Comparison of ENCODE assay signal across 15 mouse cellular contexts in genomic region chr4:150774289-150774914, GRCm38 (mm10).
DNase-seq lines count a peak whose midpoint lies in the region; ATAC-seq and TF ChIP-seq lines count a peak whose summit lies in the region.
"Had no signal": no experiment of that assay in that cellular context is flagged by ENCODE, and none has a peak within 500 bp of the region (broad histone marks: within the 10 kb centered on the region; RNA-seq: fewer than 3 reads in every experiment).

No protein-coding gene starts in this region.

- H3K4me3 ChIP-seq in heart, embryonic 10.5 days, result no peak overlapping the region
- H3K4me3 ChIP-seq in liver, embryonic 14.5 days (ENCODE audit: insufficient read depth in 1 of 2, low read depth in 2 of 2, low read length in 2 of 2), result no peak overlapping the region
- no peak overlapping the region for H3K4me3 ChIP-seq in liver, embryonic 11.5 days (ENCODE audit: low read depth, low read length)
- no peak overlapping the region for H3K4me3 ChIP-seq in ES-Bruce4 (ENCODE audit: low read depth, low read length)
- H3K4me3 ChIP-seq in embryonic facial prominence, embryonic 10.5 days, result no peak overlapping the region
- H3K4me3 ChIP-seq: limb, embryonic 15.5 days; stomach, embryonic 15.5 days had no signal

- no peak overlapping the region for H3K9ac ChIP-seq in liver, embryonic 14.5 days (replicated peaks)
- H3K9ac ChIP-seq in liver, embryonic 11.5 days (ENCODE audit: low read depth, low read length), result no peak overlapping the region
- no peak overlapping the region for H3K9ac ChIP-seq in ES-Bruce4 (ENCODE audit: low read depth, poor library complexity, severe bottlenecking)
- H3K9ac ChIP-seq: limb, embryonic 15.5 days; stomach, embryonic 15.5 days had no signal

- H3K27me3 ChIP-seq in heart, embryonic 10.5 days (ENCODE audit: insufficient read depth, poor library complexity, severe bottlenecking), result no peaks in the 10 kb centered on the region
- H3K27me3 ChIP-seq in liver, embryonic 14.5 days (ENCODE audit: control insufficient read depth, insufficient read depth, low read length), result no peaks in the 10 kb centered on the region
- H3K27me3 ChIP-seq in liver, embryonic 11.5 days (replicated peaks; ENCODE audit: control insufficient read depth, insufficient read depth, low read length), result no peaks in the 10 kb centered on the region
- H3K27me3 ChIP-seq in ES-Bruce4 (ENCODE audit: control insufficient read depth, insufficient read depth, low read length, poor library complexity, severe bottlenecking), result no peaks in the 10 kb centered on the region
- H3K27me3 ChIP-seq in embryonic facial prominence, embryonic 10.5 days (replicated peaks; ENCODE audit: low read depth, poor library complexity, severe bottlenecking), result no peaks in the 10 kb centered on the region
- H3K27me3 ChIP-seq: limb, embryonic 15.5 days; stomach, embryonic 15.5 days had no signal

- H3K9me3 ChIP-seq in heart, embryonic 10.5 days, result peaks cover 6% of the 10 kb centered on the region
- no peaks in the 10 kb centered on the region for H3K9me3 ChIP-seq in liver, embryonic 14.5 days (ENCODE audit: control insufficient read depth, low read length)
- H3K9me3 ChIP-seq in liver, embryonic 11.5 days (ENCODE audit: control insufficient read depth, low read length), result no peaks in the 10 kb centered on the region
- no peaks in the 10 kb centered on the region for H3K9me3 ChIP-seq in ES-Bruce4 (replicated peaks; ENCODE audit: control insufficient read depth, insufficient read depth, low read length, poor library complexity, severe bottlenecking)
- peaks cover 20% of the 10 kb centered on the region for H3K9me3 ChIP-seq in embryonic facial prominence, embryonic 10.5 days
- H3K9me3 ChIP-seq: stomach, embryonic 15.5 days had no signal

- TF ChIP-seq CTCF in liver, embryonic 14.5 days (IDR thresholded peaks at IDR 0.05; ENCODE audit: low read depth), result peak; percentile 49; the same call in 1 of the 2 replicates
- peak; percentile 58 for TF ChIP-seq CTCF in ES-Bruce4 (IDR thresholded peaks at IDR 0.05; ENCODE audit: low read depth, low read length)

- peaks cover 18% of the 10 kb centered on the region for H3K4me1 ChIP-seq in heart, embryonic 10.5 days
- H3K4me1 ChIP-seq in liver, embryonic 14.5 days (replicated peaks; ENCODE audit: control insufficient read depth in 2 of 2, insufficient read depth in 2 of 2, low read length in 1 of 2), result peaks cover 0 to 2% of the 10 kb centered on the region in 2 experiments; a peak in 1 of 4 replicates
- peaks cover 3% of the 10 kb centered on the region; the same call in 1 of the 2 replicates for H3K4me1 ChIP-seq in liver, embryonic 11.5 days (replicated peaks; ENCODE audit: control insufficient read depth, insufficient read depth, low read length)
- no peaks in the 10 kb centered on the region for H3K4me1 ChIP-seq in ES-Bruce4 (ENCODE audit: control insufficient read depth, insufficient read depth, low read length)
- peaks cover 21% of the 10 kb centered on the region for H3K4me1 ChIP-seq in embryonic facial prominence, embryonic 10.5 days

- H3K27ac ChIP-seq in heart, embryonic 10.5 days, result no peak overlapping the region; the same call in 1 of the 2 replicates
- no peak overlapping the region for H3K27ac ChIP-seq in liver, embryonic 14.5 days
- H3K27ac ChIP-seq in liver, embryonic 11.5 days (ENCODE audit: low read depth, low read length), result no peak overlapping the region
- H3K27ac ChIP-seq in ES-Bruce4 (ENCODE audit: insufficient read depth, low read length), result no peak overlapping the region
- H3K27ac ChIP-seq in embryonic facial prominence, embryonic 10.5 days (replicated peaks), result 0 out of 2 replicates have a peak overlapping the region, but pooled peaks have one; percentile 6
- H3K27ac ChIP-seq: stomach, embryonic 15.5 days had no signal

- H3K36me3 ChIP-seq in heart, embryonic 10.5 days, result 0 out of 2 replicates have a peak, but pooled peaks cover 3% of the 10 kb centered on the region
- no peaks in the 10 kb centered on the region for H3K36me3 ChIP-seq in liver, embryonic 14.5 days (replicated peaks; ENCODE audit: control insufficient read depth, insufficient read depth, low read depth)
- H3K36me3 ChIP-seq in liver, embryonic 11.5 days (ENCODE audit: control insufficient read depth, insufficient read depth, low read length), result no peaks in the 10 kb centered on the region
- H3K36me3 ChIP-seq in ES-Bruce4 (ENCODE audit: control insufficient read depth, insufficient read depth, low read length, poor library complexity, severe bottlenecking), result no peaks in the 10 kb centered on the region
- no peaks in the 10 kb centered on the region for H3K36me3 ChIP-seq in embryonic facial prominence, embryonic 10.5 days (replicated peaks)
- H3K36me3 ChIP-seq: limb, embryonic 15.5 days; stomach, embryonic 15.5 days had no signal

- ATAC-seq in liver, embryonic 14.5 days (ENCODE audit: insufficient read depth), result no peak
- no peak for ATAC-seq in liver, embryonic 11.5 days (replicated peaks; ENCODE audit: low FRiP score)
- ATAC-seq: forebrain, embryonic 14.5 days; inflammation-experienced regulatory T-cells, adult 6 months had no signal

- DNase-seq in heart, adult 11 months, result peak; percentile 95
- no peak for DNase-seq in heart, embryonic 10.5 days (ENCODE audit: low spot score)
- no peak for DNase-seq in liver, embryonic 14.5 days (ENCODE audit: low read depth in 3 of 3, low spot score in 3 of 3)
- no peak for DNase-seq in liver, embryonic 11.5 days (ENCODE audit: low spot score)
- DNase-seq in embryonic facial prominence, embryonic 10.5 days (ENCODE audit: low spot score), result no peak
- DNase-seq in cerebellum, adult 18-20 months, result no peak
- DNase-seq in Muller cell, postnatal 12 days (ENCODE audit: inconsistent ontology term), result no peak
- DNase-seq: cerebellum, adult 9-11 months; gastrocnemius, postnatal 14 days; right cerebral cortex, postnatal 14 days had no signal

- no peak for TF ChIP-seq POLR2A in ES-Bruce4 (IDR thresholded peaks at IDR 0.05; ENCODE audit: insufficient read depth, low read length)

- TF ChIP-seq EP300 in liver, embryonic 14.5 days (IDR thresholded peaks at IDR 0.05; ENCODE audit: low read depth), result no peak
- TF ChIP-seq EP300 in ES-Bruce4 (IDR thresholded peaks at IDR 0.05; ENCODE audit: insufficient read depth, low read depth, low read length), result no peak

- H3K4me2 ChIP-seq in liver, embryonic 14.5 days (ENCODE audit: low read depth), result no peak overlapping the region
- no peak overlapping the region for H3K4me2 ChIP-seq in liver, embryonic 11.5 days
- H3K4me2 ChIP-seq: limb, embryonic 15.5 days; stomach, embryonic 15.5 days had no signal

- WGBS in heart, embryonic 10.5 days, result 86% methylated on average over 7 of the region's 7 CpGs
- WGBS in liver, embryonic 14.5 days (ENCODE audit: insufficient replicate concordance), result 57% methylated on average over 7 of the region's 7 CpGs
- whole genome bisulfite sequencing in liver, embryonic 11.5 days, result 79% methylated on average over 7 of the region's 7 CpGs
- WGBS in embryonic facial prominence, embryonic 10.5 days, result 85% methylated on average over 7 of the region's 7 CpGs
